35 mouse cellular contexts compared by ENCODE assay signal in the genomic region with DNA sequence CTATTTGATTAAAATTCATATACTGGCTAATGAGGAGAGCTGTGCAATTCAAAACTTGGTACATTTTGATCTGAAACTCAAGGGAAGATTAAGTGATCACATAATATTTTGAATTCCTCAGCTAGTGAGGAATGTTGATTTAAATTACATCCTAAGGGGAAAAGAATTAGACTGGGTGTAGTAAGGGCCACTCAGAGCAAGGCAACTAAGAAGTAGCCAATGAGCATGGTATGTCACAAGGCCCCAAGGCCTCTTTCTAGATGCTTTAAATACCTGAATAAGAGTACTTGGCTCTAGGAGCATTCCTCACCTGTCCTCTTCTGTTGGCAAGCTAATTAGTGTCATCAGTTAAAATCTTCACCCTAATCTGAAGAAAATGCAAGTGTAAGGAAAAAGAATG.
"Had no signal": no experiment of that assay in that cellular context is flagged by ENCODE, and none has a peak within 500 bp of the region (broad histone marks: within the 10 kb centered on the region; RNA-seq: fewer than 3 reads in every experiment).

No protein-coding gene starts in this region.

- H3K9ac ChIP-seq: heart, embryonic 12.5 days; heart, embryonic 13.5 days; heart, embryonic 15.5 days; hindbrain, embryonic 12.5 days; hindbrain, embryonic 13.5 days; hindbrain, embryonic 14.5 days; hindbrain, embryonic 15.5 days; intestine, embryonic 15.5 days; kidney, embryonic 15.5 days had no signal

- H3K9me3 ChIP-seq: heart, embryonic 10.5 days; heart, embryonic 12.5 days; heart, embryonic 13.5 days; heart, embryonic 15.5 days; hindbrain, embryonic 10.5 days; hindbrain, embryonic 12.5 days; hindbrain, embryonic 13.5 days; hindbrain, embryonic 15.5 days; intestine, embryonic 15.5 days; kidney, embryonic 15.5 days had no signal

- DNase-seq: heart, postnatal 10 days; heart, postnatal 14 days; heart, postnatal 36 days; heart, postnatal 4 days; kidney, adult 11 months; kidney, adult 18-20 months; kidney, adult 2 months; kidney, adult 8-10 months; kidney, adult 9 months; kidney, postnatal 10 days; kidney, postnatal 14 days; kidney, postnatal 25 days; kidney, postnatal 36 days; kidney, postnatal 4 days; layer of hippocampus, adult 9-11 months; layer of hippocampus, postnatal 36 days had no signal

- H3K36me3 ChIP-seq: heart, embryonic 10.5 days; heart, embryonic 12.5 days; heart, embryonic 13.5 days; heart, embryonic 15.5 days; hindbrain, embryonic 10.5 days; hindbrain, embryonic 12.5 days; hindbrain, embryonic 13.5 days; hindbrain, embryonic 15.5 days; intestine, embryonic 15.5 days; kidney, embryonic 15.5 days had no signal

- ATAC-seq: hindbrain, embryonic 16.5 days; hindbrain, postnatal 0 days; inflammation-experienced regulatory T-cells, adult 6 months; intestine, embryonic 15.5 days; intestine, embryonic 16.5 days; intestine, postnatal 0 days had no signal

- H3K4me1 ChIP-seq: heart, embryonic 10.5 days; heart, embryonic 12.5 days; heart, embryonic 13.5 days; heart, embryonic 15.5 days; hindbrain, embryonic 10.5 days; hindbrain, embryonic 12.5 days; hindbrain, embryonic 13.5 days; hindbrain, embryonic 15.5 days; intestine, embryonic 15.5 days; kidney, embryonic 15.5 days had no signal

- H3K4me3 ChIP-seq: heart, embryonic 10.5 days; heart, embryonic 12.5 days; heart, embryonic 13.5 days; heart, embryonic 15.5 days; hindbrain, embryonic 10.5 days; hindbrain, embryonic 12.5 days; hindbrain, embryonic 13.5 days; hindbrain, embryonic 15.5 days; intestine, embryonic 15.5 days; kidney, embryonic 15.5 days; layer of hippocampus, adult 2 months had no signal

- H3K27ac ChIP-seq: heart, embryonic 10.5 days; heart, embryonic 13.5 days; heart, embryonic 15.5 days; hindbrain, embryonic 10.5 days; hindbrain, embryonic 12.5 days; hindbrain, embryonic 13.5 days; hindbrain, embryonic 14.5 days; hindbrain, embryonic 15.5 days; hindbrain, postnatal 0 days; intestine, embryonic 15.5 days; kidney, embryonic 15.5 days; kidney, postnatal 0 days; layer of hippocampus, adult 2 months had no signal

- H3K27me3 ChIP-seq: heart, embryonic 12.5 days; heart, embryonic 13.5 days; heart, embryonic 15.5 days; hindbrain, embryonic 12.5 days; hindbrain, embryonic 13.5 days; hindbrain, embryonic 15.5 days; intestine, embryonic 15.5 days; kidney, embryonic 15.5 days had no signal

- H3K4me2 ChIP-seq: heart, embryonic 11.5 days; heart, embryonic 12.5 days; heart, embryonic 13.5 days; heart, embryonic 15.5 days; hindbrain, embryonic 12.5 days; hindbrain, embryonic 13.5 days; hindbrain, embryonic 14.5 days; hindbrain, embryonic 15.5 days; intestine, embryonic 15.5 days; kidney, embryonic 15.5 days had no signal
